Mouse (Mus musculus) midbrain, embryonic 12.5 days (tissue): Measurements from ENCODE around the gene Rnf135. TPM values are rescaled to one million over a fixed set of nuclear protein-coding genes. Genes with fewer than 3 reads are reported as not detected.
"Not testable (repeated sequence)": the region's sequence is repeated elsewhere in the genome, so short reads cannot be mapped to it uniquely, and the experiment has no call there.

Source experiments
- ATAC-seq: fragments of 200-750 bp; cut with Nextera tagmentation; 2 replicates; pipeline ENCODE4 v1.8.0; 2017; ENCODE audit warnings: low read depth, moderate TSS enrichment, moderate library complexity; ENCODE audit not compliant: low FRiP score
- H3K27ac ChIP-seq: fragments of 300-500 bp; sonication (generic); replicated peaks from 2 replicates; pipeline ENCODE4 v1.5.1; 2016; ENCODE audit warnings: mild to moderate bottlenecking
- H3K27me3 ChIP-seq: fragments of 300-500 bp; sonication (generic); 2 replicates; pipeline ENCODE4 v1.6.1; 2016; ENCODE audit warnings: mild to moderate bottlenecking
- H3K36me3 ChIP-seq: fragments of 300-500 bp; sonication (generic); 2 replicates; pipeline ENCODE4 v1.6.1; 2016
- H3K4me1 ChIP-seq: fragments of 300-500 bp; sonication (generic); 2 replicates; pipeline ENCODE4 v1.6.1; 2016
- H3K4me2 ChIP-seq: fragments of 300-500 bp; sonication (generic); replicated peaks from 2 replicates; pipeline ENCODE4 v1.6.1; 2016; ENCODE audit warnings: mild to moderate bottlenecking, moderate library complexity
- H3K4me3 ChIP-seq: fragments of 300-500 bp; sonication (generic); 2 replicates; pipeline ENCODE4 v1.5.1; 2016; ENCODE audit warnings: mild to moderate bottlenecking
- H3K9ac ChIP-seq: fragments of 300-500 bp; sonication (generic); replicated peaks from 2 replicates; pipeline ENCODE4 v1.6.1; 2016; ENCODE audit warnings: mild to moderate bottlenecking, moderate library complexity
- H3K9me3 ChIP-seq: fragments of 300-500 bp; sonication (generic); 2 replicates; pipeline ENCODE4 v1.6.1; 2016; ENCODE audit warnings: mild to moderate bottlenecking
- WGBS: fragments of 180-500 bp; shearing (Covaris S2); methylation state at CpG from one replicate; pipeline ENCODE4 v1.1.7; 2016; 5-methylcytosine and 5-hydroxymethylcytosine counted together
- polyA plus RNA-seq: library from polyadenylated mRNA; unstranded; fragments of >200 nt; fragmentation: Nextera tagmentation; extraction: Ambion mirVana; gene quantifications from 2 replicates; pipeline ENCODE4 v1.2.1, GENCODE M21; 2016

Rnf135 gene
- polyA plus RNA-seq, 1 experiment from 2014 or later = 4.5 TPM

DNA sequence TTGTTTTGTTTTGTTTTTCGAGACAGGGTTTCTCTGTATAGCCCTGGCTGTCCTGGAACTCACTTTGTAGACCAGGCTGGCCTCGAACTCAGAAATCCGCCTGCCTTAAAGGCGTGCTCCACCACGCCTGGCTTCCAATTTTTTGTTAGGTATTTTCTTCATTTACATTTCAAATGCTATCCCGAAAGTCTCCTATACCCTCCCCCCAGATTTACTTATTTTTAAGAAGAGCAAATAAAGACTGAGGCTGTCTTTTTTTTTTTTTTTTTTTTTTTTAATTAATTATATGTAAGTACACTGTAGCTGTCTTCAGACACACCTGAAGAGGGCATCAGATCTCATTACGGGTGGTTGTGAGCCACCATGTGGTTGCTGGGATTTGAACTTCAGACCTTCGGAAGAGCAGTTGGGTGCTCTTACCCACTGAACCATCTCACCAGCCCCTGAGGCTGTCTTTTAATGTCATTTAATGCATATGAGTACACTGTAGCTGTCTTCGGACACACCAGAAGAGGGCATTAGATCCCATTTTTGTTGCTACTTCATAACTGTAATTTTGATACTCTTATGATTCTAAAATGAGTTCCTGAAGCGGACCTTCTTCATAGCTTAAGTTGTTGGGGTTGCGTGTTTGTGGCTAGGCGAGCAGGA, 472 bp upstream of the Rnf135 start:
- ATAC-seq, H3K36me3 ChIP-seq, H3K9me3 ChIP-seq, H3K27me3 ChIP-seq, H3K27ac ChIP-seq, H3K4me1 ChIP-seq: not testable (repeated sequence)
- H3K4me3 ChIP-seq = peak overlapping the region; percentile 49
- WGBS = 47% methylated on average over 12 of the region's 12 CpGs
- peak overlapping the region; percentile 53 for H3K9ac ChIP-seq
- peak overlapping the region; percentile 64 for H3K4me2 ChIP-seq

- Histone ChIP-seq H3K27ac (no peak overlapping the region), H3K36me3 (no peaks in the 10 kb centered on the region), H3K27me3 (0 out of 2 replicates have a peak, but pooled peaks cover 4% of the 10 kb centered on the region), H3K4me3 (peak overlapping the region; percentile 49; the same call in 1 of the 2 replicates), H3K4me1 (0 out of 2 replicates have a peak, but pooled peaks cover 6% of the 10 kb centered on the region), H3K4me2 (peak overlapping the region; percentile 64; the same call in 1 of the 2 replicates), H3K9ac (no peak overlapping the region), H3K9me3 (no peaks in the 10 kb centered on the region)
- ATAC-seq = no peak
- whole genome bisulfite sequencing = 91% methylated on average over 6 of the region's 6 CpGs
Observed at GRCm38 (mm10) chr11:80184531-80185071, 950 bp downstream of the Rnf135 start.

DNA sequence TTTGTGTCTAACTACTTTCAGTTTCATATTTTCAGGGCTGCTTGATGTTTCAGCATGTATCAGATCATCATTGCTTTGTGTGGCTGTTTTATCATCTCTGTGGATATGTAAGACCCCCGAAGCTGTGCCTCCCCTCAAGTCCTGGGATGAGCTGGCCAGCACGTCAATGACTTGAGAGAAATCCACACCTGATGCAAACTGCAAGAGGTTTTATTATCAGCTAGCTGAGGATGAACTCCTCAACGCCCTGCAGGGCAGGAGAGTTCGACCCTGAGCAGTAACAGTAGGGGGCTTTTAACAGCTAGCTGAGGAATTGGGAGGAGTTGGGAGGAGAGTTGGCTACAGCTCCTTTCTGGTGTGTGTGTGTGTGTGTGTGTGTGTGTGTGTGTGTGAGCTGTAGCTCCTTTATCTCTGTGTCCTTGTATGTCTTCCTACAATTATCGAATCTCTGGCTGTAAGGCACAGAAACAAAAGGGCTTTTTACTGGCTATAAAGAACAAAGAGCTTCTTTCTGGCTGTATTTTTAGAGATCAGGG, 1.9 kb downstream of the Rnf135 start:
- not testable (repeated sequence) for ATAC-seq, H3K9ac ChIP-seq, H3K4me1 ChIP-seq, H3K9me3 ChIP-seq, H3K27ac ChIP-seq, H3K4me2 ChIP-seq, H3K27me3 ChIP-seq, H3K4me3 ChIP-seq, H3K36me3 ChIP-seq
- 73% methylated on average over 5 of the region's 5 CpGs for WGBS

DNA sequence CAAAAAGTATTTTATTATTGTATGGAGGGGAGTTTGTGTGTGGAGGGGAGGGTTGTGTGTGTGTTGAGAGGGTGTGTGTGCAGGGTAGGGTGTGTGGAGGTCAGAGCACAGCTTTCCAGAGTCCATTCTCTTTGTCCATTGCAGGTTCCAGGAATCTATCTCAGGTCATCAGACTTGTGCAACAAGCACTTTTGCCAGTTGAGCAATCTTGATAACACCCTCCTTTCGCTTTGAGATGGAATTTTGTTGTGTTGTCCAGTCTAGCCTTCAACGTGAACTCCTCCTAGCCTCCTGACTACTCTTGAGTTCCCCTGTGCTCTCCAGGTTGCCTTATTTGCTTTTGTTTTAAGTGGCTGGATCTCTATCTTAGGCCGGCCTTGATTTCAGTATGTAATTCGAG, 6.6 kb downstream of the Rnf135 start:
- H3K4me1 ChIP-seq = no peaks in the 10 kb centered on the region
- no peaks in the 10 kb centered on the region for H3K36me3 ChIP-seq
- no peak overlapping the region for H3K9ac ChIP-seq
- 82% methylated on average over 4 of the region's 4 CpGs for WGBS
- ATAC-seq = no peak
- no peak overlapping the region for H3K27ac ChIP-seq
- no peak overlapping the region for H3K4me2 ChIP-seq
- H3K9me3 ChIP-seq = no peaks in the 10 kb centered on the region
- H3K27me3 ChIP-seq = no peaks in the 10 kb centered on the region
- no peak overlapping the region for H3K4me3 ChIP-seq

DNA sequence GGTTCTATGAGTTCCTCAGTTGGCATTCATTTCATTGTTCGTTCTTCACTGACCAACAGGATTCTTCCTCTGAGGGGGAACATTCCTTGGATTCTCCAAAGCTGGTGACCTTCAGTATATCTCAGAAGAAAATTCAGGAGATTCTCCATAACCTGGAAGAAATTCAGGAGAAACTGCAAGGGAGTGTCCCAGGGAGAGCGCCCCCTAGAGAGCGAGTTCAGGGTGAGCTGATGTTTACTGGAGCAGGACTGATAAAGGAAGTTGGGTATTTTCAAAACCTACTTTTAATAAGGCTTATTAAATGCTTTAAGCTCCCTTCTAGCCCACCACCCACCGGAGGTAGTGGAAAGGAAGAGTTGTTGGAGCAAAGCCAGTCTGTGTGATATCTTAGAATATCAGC, 10.2 kb downstream of the Rnf135 start:
- no peak for ATAC-seq
- WGBS = 70% methylated on average over 4 of the region's 4 CpGs
- Histone ChIP-seq H3K27ac (no peak overlapping the region), H3K9me3 (no peaks in the 10 kb centered on the region), H3K27me3 (no peaks in the 10 kb centered on the region), H3K9ac (no peak overlapping the region), H3K4me3 (no peak overlapping the region), H3K4me1 (no peaks in the 10 kb centered on the region), H3K36me3 (no peaks in the 10 kb centered on the region), H3K4me2 (no peak overlapping the region)

- Histone ChIP-seq H3K9ac (no peak overlapping the region), H3K4me1 (no peaks in the 10 kb centered on the region), H3K4me3 (no peak overlapping the region), H3K36me3 (no peaks in the 10 kb centered on the region), H3K27ac (no peak overlapping the region), H3K9me3 (no peaks in the 10 kb centered on the region), H3K27me3 (no peaks in the 10 kb centered on the region), H3K4me2 (no peak overlapping the region)
- no peak for ATAC-seq
- 85% methylated on average over 7 of the region's 7 CpGs for WGBS
Observed at GRCm38 (mm10) chr11:80196351-80196750, 12.7 kb downstream of the Rnf135 start.

GRCm38 (mm10) chr11:80199316-80199715, 15.7 kb downstream of the Rnf135 start:
- Histone ChIP-seq H3K9ac (no peak overlapping the region), H3K9me3 (no peaks in the 10 kb centered on the region), H3K27ac (no peak overlapping the region), H3K4me1 (no peaks in the 10 kb centered on the region), H3K4me2 (no peak overlapping the region), H3K36me3 (no peaks in the 10 kb centered on the region), H3K27me3 (no peaks in the 10 kb centered on the region), H3K4me3 (no peak overlapping the region)
- no peak for ATAC-seq
- 90% methylated on average over 3 of the region's 3 CpGs for WGBS

GRCm38 (mm10) chr11:80199773-80200172, 16.1 kb downstream of the Rnf135 start:
- no peak overlapping the region for H3K4me3 ChIP-seq

DNA sequence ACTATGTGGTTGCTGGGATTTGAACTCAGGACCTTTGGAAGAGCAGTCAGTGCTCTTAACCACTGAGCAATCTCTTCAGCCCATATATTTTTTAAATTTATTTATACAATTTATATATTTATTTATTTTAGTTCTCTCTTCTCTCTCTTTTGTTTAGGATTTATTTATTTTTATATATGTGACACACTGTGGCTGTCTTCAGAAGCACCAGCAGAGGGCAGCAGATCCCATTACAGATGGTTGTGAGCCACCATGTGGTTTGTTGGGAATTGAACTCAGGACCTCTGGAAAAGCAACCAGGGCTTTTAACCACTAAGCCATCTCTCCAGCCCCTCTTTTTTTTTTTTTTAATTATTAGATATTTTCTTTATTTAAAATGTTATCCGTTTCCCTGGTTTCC, 16.7 kb downstream of the Rnf135 start:
- Histone ChIP-seq H3K4me2 (no peak overlapping the region), H3K27ac (no peak overlapping the region), H3K9me3 (no peaks in the 10 kb centered on the region), H3K4me3 (no peak overlapping the region), H3K36me3 (no peaks in the 10 kb centered on the region), H3K4me1 (no peaks in the 10 kb centered on the region), H3K27me3 (no peaks in the 10 kb centered on the region), H3K9ac (no peak overlapping the region)
- 67% methylated on average over 1 of the region's 1 CpGs for WGBS
- no peak for ATAC-seq

More at GRCm38 (mm10) chr11:80199773-80200172, 16.1 kb downstream of the Rnf135 start:
- ATAC-seq = no peak
- no peaks in the 10 kb centered on the region for H3K9me3 ChIP-seq
- H3K27ac ChIP-seq = no peak overlapping the region
- no peak overlapping the region for H3K4me2 ChIP-seq
- H3K36me3 ChIP-seq = no peaks in the 10 kb centered on the region
- 94% methylated on average over 2 of the region's 2 CpGs for WGBS
- no peaks in the 10 kb centered on the region for H3K27me3 ChIP-seq
- no peak overlapping the region for H3K9ac ChIP-seq
- H3K4me1 ChIP-seq = no peaks in the 10 kb centered on the region

DNA sequence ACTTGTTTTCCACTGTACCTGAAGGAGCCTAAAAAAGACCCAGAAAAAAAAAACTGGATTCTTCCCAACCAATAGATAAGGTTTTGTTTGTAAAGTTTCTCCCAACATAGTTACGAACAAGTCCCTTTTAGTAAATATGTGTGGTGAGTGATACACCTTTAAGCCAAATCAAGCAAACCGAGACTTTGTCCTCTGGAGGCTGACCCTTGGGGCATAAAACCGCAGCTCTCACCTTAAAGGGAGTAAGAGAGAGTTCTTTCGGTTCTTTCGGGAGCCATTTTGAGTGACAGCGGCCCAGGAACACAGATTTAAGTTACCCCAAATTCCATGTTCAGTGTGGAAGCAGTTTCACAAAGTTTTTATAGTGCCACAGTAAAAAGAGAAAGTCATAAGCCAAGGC, 18.6 kb downstream of the Rnf135 start:
- 81% methylated on average over 6 of the region's 6 CpGs for WGBS
- H3K27me3 ChIP-seq = no peaks in the 10 kb centered on the region
- no peak overlapping the region for H3K27ac ChIP-seq
- H3K36me3 ChIP-seq = no peaks in the 10 kb centered on the region
- ATAC-seq = no peak
- no peak overlapping the region for H3K9ac ChIP-seq
- H3K4me3 ChIP-seq = no peak overlapping the region
- no peaks in the 10 kb centered on the region for H3K4me1 ChIP-seq
- H3K4me2 ChIP-seq = no peak overlapping the region
- no peaks in the 10 kb centered on the region for H3K9me3 ChIP-seq

GRCm38 (mm10) chr11:80204037-80204436, 20.4 kb downstream of the Rnf135 start:
- no peak overlapping the region for H3K27ac ChIP-seq
- H3K9ac ChIP-seq = no peak overlapping the region
- H3K4me3 ChIP-seq = no peak overlapping the region
- H3K27me3 ChIP-seq = no peaks in the 10 kb centered on the region
- no peaks in the 10 kb centered on the region for H3K4me1 ChIP-seq
- no peaks in the 10 kb centered on the region for H3K36me3 ChIP-seq
- no peak overlapping the region for H3K4me2 ChIP-seq
- H3K9me3 ChIP-seq = no peaks in the 10 kb centered on the region
- WGBS = 86% methylated on average over 3 of the region's 3 CpGs
- ATAC-seq = no peak

DNA sequence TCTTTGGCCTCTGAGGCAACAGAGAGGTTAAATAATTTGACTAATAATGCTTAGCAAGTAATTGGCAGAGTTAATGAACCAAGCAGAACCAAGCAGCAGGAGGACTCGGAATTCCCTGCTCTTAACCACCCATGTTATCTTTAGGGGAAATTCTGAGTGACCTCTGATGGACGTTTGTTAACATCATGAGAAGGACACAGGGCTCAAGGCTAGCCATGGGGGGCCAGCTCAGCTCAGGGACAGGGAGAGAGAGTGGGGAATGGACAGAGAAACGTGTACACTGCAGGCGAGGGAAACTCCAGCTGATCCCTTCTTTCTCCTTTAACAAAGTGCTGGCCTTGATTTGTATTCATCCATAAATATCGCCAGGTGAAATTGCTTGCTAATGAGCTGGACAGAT, 21.3 kb downstream of the Rnf135 start:
- WGBS = 60% methylated on average over 5 of the region's 5 CpGs
- no peaks in the 10 kb centered on the region for H3K27me3 ChIP-seq
- no peaks in the 10 kb centered on the region for H3K36me3 ChIP-seq
- no peaks in the 10 kb centered on the region for H3K9me3 ChIP-seq
- H3K27ac ChIP-seq = no peak overlapping the region
- H3K4me3 ChIP-seq = no peak overlapping the region
- ATAC-seq = no peak
- H3K4me1 ChIP-seq = peaks cover 2% of the 10 kb centered on the region
- no peak overlapping the region for H3K4me2 ChIP-seq
- H3K9ac ChIP-seq = no peak overlapping the region
